Mouse (Mus musculus) small intestine, adult 2 months (tissue): ENCODE data around the gene Xpo4. TPM values are rescaled to one million over a fixed set of nuclear protein-coding genes. Genes with fewer than 3 reads are reported as not detected.

Source experiments
- H3K27ac ChIP-seq: fragments of 200-500 bp; 2 replicates; pipeline ENCODE4 v1.5.1; 2012; ENCODE audit warnings: low read depth, low read length, control low read depth, inconsistent platforms; ENCODE audit not compliant: insufficient read depth
- H3K27me3 ChIP-seq: fragments of 200-500 bp; 2 replicates; pipeline ENCODE4 v1.6.1; 2012; ENCODE audit warnings: mild to moderate bottlenecking, moderate library complexity, low read length, inconsistent platforms; ENCODE audit not compliant: control insufficient read depth, insufficient read depth
- H3K36me3 ChIP-seq: fragments of 200-500 bp; 2 replicates; pipeline ENCODE4 v1.6.1; 2012; ENCODE audit warnings: mild to moderate bottlenecking, low read length, control low read depth, inconsistent platforms; ENCODE audit not compliant: control insufficient read depth, insufficient read depth
- H3K4me1 ChIP-seq: fragments of 200-500 bp; 2 replicates; pipeline ENCODE4 v1.6.1; 2012; ENCODE audit warnings: low read length, inconsistent platforms, mixed read lengths; ENCODE audit not compliant: control insufficient read depth, insufficient read depth, insufficient read length
- H3K4me3 ChIP-seq: fragments of 200-500 bp; 2 replicates; pipeline ENCODE4 v1.5.1; 2012; ENCODE audit warnings: low read depth, mild to moderate bottlenecking, control low read depth, inconsistent platforms, low read length, moderate library complexity
- CTCF ChIP-seq: fragments of 200-500 bp; IDR thresholded peaks from 2 replicates; pipeline ENCODE4 v1.5.1; 2012; ENCODE audit warnings: low read depth, mild to moderate bottlenecking, control low read depth, inconsistent platforms, low read length, moderate library complexity, mixed read lengths; ENCODE audit not compliant: insufficient replicate concordance, insufficient read length; ENCODE audit errors: extremely low read depth
- POLR2A ChIP-seq: fragments of 200-500 bp; IDR thresholded peaks from 2 replicates; pipeline ENCODE4 v1.6.1; 2012; ENCODE audit warnings: low read depth, mild to moderate bottlenecking, control low read depth, inconsistent platforms, low read length, moderate library complexity
- WGBS: fragments of 180-500 bp; shearing (Covaris S2); methylation state at CpG from one replicate; pipeline ENCODE4 v1.1.7; 2018; 5-methylcytosine and 5-hydroxymethylcytosine counted together
- polyA plus RNA-seq: library from polyadenylated mRNA; depleted of rRNA; stranded (reverse); fragments of >200 nt; gene quantifications from 2 replicates; pipeline ENCODE4 v1.2.3, GENCODE M21; 2012; rRNA removed

The Xpo4 gene
- polyA plus RNA-seq, 1 experiment: 0.66 TPM

GRCm38 (mm10) chr14:57532577-57532976 is 132.7 kb downstream of the Xpo4 start:
- H3K27me3 ChIP-seq: no peaks in the 10 kb centered on the region
- H3K4me3 ChIP-seq: no peak overlapping the region
- 88% methylated on average over 3 of the region's 3 CpGs for WGBS
- no peaks in the 10 kb centered on the region for H3K36me3 ChIP-seq
- no peak overlapping the region for H3K27ac ChIP-seq
- TF ChIP-seq CTCF (no peak), POLR2A (no peak)
- H3K4me1 ChIP-seq: no peaks in the 10 kb centered on the region; the same call in 1 of the 2 replicates

GRCm38 (mm10) chr14:57529786-57530515 is 135.3 kb downstream of the Xpo4 start:
- H3K4me3 ChIP-seq: no peak overlapping the region
- no peak overlapping the region for H3K27ac ChIP-seq
- WGBS: 58% methylated on average over 5 of the region's 5 CpGs
- H3K27me3 ChIP-seq: no peaks in the 10 kb centered on the region
- TF ChIP-seq POLR2A: no peak
- no peak for TF ChIP-seq CTCF
- H3K4me1 ChIP-seq: peaks cover 3% of the 10 kb centered on the region; the same call in 1 of the 2 replicates
- H3K36me3 ChIP-seq: no peaks in the 10 kb centered on the region

- H3K4me1 ChIP-seq: peaks cover 3% of the 10 kb centered on the region; the same call in 1 of the 2 replicates
- WGBS: 22% methylated on average over 10 of the region's 10 CpGs
- no peaks in the 10 kb centered on the region for H3K27me3 ChIP-seq
- TF ChIP-seq CTCF: no peak
- TF ChIP-seq POLR2A: no peak
- H3K27ac ChIP-seq: no peak overlapping the region
- H3K4me3 ChIP-seq: no peak overlapping the region
- no peaks in the 10 kb centered on the region for H3K36me3 ChIP-seq
These were observed 136.0 kb downstream of the Xpo4 start for GRCm38 (mm10) chr14:57529086-57529785.

GRCm38 (mm10) chr14:57527598-57527997 is 137.6 kb downstream of the Xpo4 start:
- Histone ChIP-seq H3K4me3 (no peak overlapping the region), H3K27me3 (no peaks in the 10 kb centered on the region), H3K36me3 (no peaks in the 10 kb centered on the region), H3K27ac (no peak overlapping the region), H3K4me1 (peaks cover 3% of the 10 kb centered on the region; the same call in 1 of the 2 replicates)
- WGBS: 66% methylated on average over 2 of the region's 2 CpGs
- TF ChIP-seq CTCF (no peak), POLR2A (no peak)

Other genes with a start within 250 kb of the Xpo4 start
- gene Ift88, start 241.4 kb downstream of the Xpo4 start, polyA plus RNA-seq: 0.38 and 0.58 TPM in 2 replicates
- gene Il17d, start 140.7 kb downstream of the Xpo4 start, polyA plus RNA-seq: 5.6 and 7.1 TPM in 2 replicates
- 3.0 and 3.8 TPM in 2 replicates for gene Eef1akmt1, start 93.8 kb downstream of the Xpo4 start, polyA plus RNA-seq
- gene Gm49361, start 80.7 kb upstream of the Xpo4 start, polyA plus RNA-seq: 1.9 and 2.9 TPM in 2 replicates
- gene Lats2, start 93.0 kb upstream of the Xpo4 start, polyA plus RNA-seq: 11.7 and 23.0 TPM in 2 replicates
- 1.2 and 3.6 TPM in 2 replicates for gene Sap18, start 132.8 kb upstream of the Xpo4 start, polyA plus RNA-seq
- gene Ska3, start 160.8 kb upstream of the Xpo4 start, polyA plus RNA-seq: 0.17 and 0.55 TPM in 2 replicates
- 36.4 and 52.9 TPM in 2 replicates for gene Mrpl57, start 160.8 kb upstream of the Xpo4 start, polyA plus RNA-seq
- 0.85 and 2.0 TPM in 2 replicates for gene Zdhhc20, start 224.8 kb upstream of the Xpo4 start, polyA plus RNA-seq